Mouse (Mus musculus): ENCODE data around the gene AU040320.

Gene AU040320

DNA sequence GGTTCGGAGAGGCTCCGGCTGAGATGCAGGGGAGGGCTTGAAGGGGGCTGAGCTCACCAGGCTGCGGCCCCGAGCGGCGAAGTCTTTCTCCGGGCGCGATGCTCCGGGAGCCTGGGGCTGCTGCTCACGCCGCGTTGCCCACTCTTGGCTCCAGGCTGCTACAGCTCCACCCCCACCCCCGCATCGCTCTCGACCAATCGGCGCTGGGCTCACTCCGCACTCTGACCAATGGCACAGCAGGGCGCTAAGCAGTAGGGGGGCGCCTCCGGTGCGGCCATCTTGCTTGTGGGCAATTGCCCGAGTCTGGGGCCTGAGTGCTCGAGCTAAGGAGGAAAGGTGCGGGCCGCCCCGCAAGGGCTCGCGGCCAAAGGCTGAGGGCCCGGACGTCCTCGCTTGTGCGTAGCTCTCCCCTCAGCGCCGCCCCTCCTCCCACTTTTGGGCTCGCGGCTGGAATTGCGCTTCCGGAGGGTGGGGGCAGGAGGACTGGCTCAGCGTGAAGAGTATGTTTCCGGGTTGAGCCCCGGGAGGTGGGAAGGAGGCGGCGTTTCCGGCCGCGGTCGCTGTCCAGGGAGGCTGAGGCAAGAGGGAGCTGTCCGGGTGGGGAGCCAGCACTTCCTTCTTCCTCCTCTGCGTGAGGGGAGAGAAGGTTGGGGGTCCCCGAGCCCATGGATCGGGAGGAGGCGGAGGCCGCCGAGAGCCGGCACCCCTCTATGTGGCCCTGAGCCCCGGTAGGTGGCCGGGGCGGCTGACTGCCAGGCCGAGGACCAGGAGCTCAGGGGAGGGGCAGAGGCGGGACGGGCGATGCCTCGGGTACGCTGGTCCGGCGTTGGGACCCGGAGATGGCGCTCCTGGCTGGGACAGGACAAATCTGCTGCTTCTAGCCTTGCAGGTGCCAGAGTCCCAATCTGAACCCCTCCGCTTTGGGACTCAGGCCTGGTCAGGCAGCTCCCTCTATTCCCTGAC, at the start of gene AU040320, which contains the start of gene Ncdn:
Gene AU040320, plus strand, starts transcription at position 277 of the 963 bp plus-strand sequence.
Gene Ncdn, minus strand, starts transcription at position 171 of the 963 bp plus-strand sequence.
- DNase-seq (ENCODE audit: low read depth, low spot score), result peak; percentile 95

DNA sequence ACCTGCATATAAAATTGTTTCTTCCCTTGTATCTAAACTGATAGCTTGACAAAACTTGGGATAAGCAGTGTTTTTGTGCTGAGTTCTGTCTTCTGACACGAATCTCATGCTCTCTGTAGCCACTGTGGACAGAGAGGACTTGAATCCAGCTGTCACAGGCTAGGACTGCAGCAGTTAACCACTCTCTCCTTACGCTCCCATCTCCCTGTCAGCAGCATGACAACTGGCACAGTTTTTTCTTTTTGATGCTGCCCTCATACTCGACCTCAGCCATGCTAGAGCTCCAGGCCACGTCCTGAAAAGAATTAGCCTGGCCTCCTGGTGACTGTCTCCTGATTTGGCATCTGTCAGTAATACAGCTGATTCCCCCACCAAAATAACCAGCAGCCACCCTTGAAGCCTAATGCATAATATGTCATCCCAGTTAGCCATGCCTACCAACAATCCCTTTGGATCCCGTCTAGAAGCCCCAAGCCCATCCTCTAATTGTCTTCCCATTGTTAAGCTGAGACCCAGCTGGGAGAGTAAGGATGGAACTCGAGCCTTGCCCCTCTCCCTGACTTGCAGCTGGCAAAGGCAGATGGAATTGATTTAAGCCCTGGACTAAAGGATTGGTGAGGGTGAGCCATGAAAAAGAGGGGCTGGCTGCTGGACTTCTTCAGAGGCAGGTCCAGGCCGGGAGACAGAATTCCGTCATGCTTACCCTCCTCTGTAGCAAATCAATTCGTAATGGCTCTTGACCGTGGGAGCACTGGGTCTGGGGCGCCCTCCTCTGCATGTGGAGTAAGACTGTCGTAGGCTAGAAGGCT, 46.5 kb upstream of the AU040320 start:
- peak; percentile 20 for DNase-seq (ENCODE audit: low read depth, low spot score)

DNA sequence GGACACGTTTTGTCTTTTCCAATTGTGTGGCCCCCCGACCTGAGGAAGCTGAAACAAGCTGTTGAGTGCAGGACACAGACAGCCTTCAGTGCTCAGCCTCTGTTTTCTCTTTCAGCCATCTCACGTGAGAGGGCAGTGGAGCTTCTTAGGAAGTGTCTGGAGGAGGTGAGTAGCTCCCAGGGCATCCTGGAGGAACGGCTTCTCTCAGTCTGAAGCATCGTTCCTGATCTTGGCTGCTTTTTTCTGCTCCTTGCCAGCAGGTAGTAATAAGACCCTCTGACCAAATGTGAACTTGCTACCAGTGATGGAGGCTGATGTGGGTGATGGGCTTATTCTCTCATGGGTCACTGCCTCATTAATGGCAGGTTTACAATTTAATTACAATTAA, 45.9 kb upstream of the AU040320 start:
- DNase-seq (ENCODE audit: low read depth, low spot score), result no peak

DNA sequence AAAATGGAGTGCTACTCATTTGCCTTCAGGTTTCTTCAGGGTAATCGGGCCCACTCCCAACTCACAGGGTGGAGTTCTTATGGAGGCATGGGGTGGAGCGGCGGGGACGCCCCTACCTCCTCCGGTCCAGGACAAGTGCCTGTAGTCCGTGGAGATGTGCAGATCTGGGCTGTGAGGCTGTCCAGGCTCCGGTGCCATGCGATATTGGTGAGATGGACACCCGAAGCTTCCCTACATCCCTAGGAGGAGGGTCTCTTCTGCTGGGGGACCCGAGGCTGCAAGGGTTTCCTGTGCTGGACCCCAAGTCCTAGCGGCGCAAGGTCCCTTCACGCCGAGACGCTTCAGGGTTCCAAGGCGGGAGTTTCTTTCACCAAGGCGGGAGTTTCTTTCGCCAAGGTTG, 21.2 kb upstream of the AU040320 start:
- DNase-seq (ENCODE audit: low read depth, low spot score), result no peak

DNA sequence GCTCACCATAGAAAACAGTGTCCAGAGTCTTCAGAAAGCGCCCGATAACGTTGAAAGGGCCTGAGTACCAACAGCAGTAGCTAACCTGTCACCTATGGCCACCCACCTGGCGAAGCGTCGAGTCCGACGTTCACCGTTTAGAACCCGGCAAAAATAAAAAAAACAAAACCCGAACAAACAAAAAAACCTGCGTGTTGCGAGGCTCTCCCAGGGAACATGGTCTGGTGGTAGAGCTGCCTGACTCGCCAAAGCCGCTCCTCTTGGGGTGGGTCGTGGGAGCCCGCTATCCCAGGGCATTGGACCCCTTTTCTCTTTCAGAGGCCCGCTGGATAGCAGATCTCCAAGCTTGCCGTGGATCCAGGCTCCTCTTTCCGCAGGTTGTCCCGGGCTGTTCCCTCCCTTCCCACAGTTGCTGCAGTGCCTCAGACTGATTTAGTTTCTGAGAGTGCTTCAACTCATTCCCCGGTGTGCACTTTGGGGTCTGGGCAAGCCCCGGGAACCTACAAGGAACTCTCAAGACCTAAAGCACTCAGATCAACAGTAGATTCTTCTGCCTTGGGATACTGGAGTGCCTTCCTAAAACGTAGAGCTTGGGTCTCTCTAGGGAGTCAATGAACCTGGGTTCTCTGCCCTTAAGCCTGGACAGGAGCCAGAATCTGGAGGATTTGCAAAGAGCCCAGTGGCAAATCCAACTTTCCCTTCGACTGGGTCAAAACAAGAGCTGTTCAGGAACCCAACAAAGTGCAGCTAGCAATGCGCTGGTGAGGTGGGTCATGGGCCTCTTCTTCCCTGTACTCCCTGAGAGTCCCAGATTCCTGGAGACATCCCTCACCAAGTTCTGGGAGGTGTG, 20.6 kb upstream of the AU040320 start:
- no peak for DNase-seq (ENCODE audit: low read depth, low spot score)

DNA sequence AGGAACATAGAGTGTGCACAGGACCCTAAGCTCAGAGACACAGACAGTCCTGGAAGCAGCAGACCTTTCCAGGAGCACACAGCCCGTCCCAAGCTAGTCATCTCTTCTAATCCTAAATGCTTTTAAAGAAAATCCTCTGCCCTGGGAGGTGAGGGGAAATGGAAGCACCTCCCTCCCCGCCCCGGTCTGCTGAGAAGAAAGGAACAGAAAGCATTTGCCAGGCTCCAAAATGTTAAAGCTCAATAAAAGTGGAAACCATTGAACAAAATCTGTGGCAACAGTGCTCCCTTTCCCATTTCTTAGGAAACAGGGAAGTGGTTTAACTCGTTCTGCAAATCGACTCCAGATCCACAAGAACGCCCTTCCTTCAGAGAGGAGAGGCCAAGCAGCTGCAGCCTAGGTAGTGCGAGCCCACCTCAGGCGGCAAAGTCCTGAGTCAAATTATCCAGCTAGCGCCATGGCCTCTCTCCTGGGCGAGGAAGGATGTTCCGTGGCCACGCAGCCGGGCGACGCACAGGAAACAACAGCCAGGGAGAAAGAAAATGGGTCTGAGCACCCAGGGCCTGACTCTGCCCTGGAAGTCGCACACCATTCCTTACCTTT, 19.2 kb upstream of the AU040320 start:
- no peak for DNase-seq (ENCODE audit: low read depth, low spot score)

DNA sequence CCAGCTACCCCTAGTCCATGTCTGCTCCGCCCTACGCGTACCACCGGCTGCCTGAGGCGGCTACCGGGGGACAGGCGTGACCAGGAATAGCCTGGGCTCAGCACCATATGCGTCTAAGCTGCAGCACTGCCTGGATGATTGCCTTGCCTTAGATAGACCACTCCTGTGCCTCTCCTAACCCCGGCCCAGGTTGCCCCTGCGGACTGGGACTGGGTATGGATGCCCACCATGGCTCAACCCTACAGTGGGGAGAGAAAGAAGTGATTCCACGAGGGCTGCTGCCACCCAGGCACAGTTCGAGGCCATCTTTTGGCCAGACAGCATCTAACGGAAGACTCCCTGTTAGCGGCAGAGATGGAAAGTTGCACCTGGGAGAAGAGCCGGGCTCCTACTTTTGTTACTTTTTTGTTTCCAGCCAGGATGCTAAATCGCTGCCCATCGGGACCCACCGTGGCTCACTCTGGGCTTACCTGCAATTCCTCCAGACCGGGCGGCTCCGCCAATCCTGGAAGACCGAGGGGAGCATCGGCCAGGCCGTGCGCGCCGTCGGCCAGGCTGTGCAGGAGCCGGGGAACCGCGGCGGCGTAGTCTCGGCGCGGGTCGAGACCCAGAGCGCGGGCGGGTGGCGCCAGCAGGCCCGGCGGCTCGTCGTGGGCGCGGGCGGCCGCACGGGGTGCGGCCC, 18.5 kb upstream of the AU040320 start:
- no peak for DNase-seq (ENCODE audit: low read depth, low spot score)

DNA sequence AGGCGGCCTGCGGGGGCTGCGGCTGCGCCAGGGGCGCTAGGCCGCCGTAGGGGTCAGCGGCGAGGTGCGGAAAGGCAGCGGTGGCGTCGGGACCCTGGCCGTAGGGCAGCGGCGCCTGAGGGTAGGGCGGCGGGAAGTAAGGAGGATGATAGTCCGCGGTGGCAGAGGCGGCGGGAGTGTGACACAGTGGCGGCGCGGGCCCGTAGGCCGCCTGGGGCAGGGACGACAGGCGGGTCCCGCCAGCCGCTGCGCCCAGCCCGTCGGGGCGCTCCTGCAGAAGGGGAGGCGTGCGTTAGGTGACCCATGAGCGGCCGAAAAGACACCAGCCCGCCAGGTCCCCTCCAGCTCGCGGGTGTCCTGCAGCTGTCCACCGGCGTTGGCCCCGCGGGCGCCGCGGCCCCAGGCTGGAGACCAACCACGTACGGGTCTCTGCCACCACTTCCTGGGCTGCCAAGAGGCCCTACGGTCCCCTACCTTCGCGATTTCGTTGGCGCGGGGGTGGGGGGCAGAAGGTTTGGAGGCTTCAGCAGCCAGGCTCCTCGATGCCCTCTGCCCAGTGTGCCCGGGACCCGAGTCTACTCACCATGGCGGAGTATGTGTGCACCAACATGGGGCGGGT, 17.9 kb upstream of the AU040320 start:
- no peak for DNase-seq (ENCODE audit: low read depth, low spot score)

DNA sequence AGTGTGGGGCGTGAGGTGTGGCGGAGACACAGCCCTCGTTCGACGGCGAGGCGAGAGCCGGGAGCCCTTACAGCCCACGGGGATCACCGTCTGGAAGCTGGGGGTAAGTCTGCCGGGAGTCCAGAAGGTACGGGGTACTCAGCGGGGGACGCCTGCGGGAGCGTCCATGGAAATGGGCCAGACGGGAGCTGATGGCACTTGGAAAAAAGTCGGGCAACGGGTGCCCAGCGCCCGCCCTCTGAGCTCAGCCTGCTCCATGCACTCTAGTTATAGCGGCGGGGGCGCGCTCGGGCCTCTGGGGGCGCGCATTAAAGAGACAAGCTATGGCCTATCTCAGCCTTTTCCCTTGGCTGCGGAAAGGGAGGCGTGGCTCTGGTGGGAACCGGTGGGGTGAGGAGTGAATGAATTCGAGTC, 17.3 kb upstream of the AU040320 start, which contains the start of gene Tfap2e:
Gene Tfap2e, minus strand, starts transcription at position 240 of the 414 bp plus-strand sequence.
- DNase-seq (ENCODE audit: low read depth, low spot score), result no peak

DNA sequence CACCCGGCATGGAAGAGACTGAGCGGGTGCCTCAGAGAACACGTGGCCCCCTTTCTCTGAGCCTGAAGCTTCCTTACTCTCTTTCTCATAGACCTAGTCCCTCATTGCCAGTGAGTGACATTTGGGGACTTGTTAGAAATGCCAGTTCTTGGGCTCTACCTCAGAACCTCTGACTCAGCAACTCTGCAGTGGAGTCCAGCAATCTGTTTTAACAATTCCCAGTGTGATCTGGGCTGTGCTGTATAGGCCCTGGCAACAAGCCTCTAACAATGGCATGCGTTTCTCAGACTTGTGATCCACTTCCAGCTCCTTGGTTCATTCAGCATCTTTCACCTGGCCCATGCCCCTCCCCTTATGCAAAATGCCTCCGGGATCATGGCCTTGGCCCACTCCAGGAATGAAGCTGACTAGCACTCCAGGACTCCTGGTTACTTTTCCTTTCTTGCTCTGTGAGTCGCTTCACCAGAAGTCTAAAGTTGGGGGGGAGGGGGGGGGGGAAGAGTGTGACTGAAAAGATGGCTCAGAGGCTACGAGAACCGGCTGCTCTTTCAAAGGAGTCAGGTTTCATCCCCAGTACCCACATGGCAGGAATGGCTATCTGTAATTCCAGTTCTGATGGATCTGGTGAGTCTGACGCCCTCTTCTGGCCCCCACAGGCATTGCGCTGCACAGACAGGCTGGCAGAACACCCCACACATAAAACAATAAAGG, 13.2 kb upstream of the AU040320 start:
- no peak for DNase-seq (ENCODE audit: low read depth, low spot score)

DNA sequence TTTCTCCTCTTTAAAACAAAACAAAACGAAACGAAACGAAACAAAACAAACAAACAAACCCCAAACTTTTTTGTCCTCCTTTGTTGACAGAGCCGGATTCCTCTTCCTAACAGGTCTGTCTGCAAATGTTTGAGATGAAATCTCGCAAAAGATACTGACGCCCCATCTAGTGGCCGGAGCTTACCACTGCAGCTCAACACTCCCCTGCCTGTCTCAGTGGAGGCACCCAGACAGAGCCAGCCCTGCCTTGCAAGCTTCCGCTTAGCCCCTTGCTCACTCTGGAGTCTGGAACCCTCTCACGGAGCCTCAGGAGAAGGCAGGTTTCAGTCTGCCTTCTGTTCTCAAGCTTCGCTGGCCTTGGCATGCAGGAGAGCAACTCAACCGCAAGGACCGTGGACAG, 11.9 kb upstream of the AU040320 start:
- DNase-seq (ENCODE audit: low read depth, low spot score), result peak; percentile 82

DNA sequence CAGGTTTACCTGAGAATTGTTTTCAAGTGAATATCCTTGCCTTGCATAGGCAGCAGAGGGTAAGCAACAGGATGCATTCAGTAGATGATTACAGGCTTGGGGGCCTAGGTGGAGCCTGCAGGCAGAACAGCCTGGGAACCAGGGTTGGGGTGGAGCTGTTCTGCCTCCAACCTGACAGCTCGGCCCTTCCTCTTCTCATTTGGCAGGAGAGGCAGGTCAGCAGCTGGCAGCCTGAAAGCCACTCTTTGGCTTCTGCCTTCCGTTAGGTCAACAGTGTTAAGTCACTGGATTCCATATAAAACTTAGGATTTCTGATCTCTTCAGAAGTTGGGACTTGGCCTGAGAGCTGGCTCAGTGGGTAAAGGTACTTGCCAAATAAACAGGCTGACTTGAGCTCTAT, 10.4 kb upstream of the AU040320 start:
- no peak for DNase-seq (ENCODE audit: low read depth, low spot score)

DNA sequence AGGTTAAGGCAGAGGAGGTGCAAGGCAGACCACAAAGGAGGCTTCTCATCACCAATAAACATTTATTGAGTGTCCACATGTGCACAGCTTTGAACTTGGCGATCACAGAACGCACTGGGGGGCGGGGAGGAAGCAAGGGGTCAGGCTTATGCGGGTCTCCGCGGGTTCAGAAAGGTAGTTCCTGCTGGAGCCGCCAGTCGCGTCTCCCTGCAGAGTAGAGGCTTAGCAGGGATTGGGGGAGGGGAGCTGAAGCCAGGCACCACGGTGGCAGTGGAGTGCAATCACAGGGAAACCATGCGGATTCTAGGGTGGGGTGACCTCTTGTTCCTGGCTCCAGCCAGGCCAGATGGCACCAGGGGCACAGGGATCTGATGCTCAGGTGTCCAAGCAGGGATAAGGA, 9.6 kb upstream of the AU040320 start:
- DNase-seq (ENCODE audit: low read depth, low spot score), result no peak

DNA sequence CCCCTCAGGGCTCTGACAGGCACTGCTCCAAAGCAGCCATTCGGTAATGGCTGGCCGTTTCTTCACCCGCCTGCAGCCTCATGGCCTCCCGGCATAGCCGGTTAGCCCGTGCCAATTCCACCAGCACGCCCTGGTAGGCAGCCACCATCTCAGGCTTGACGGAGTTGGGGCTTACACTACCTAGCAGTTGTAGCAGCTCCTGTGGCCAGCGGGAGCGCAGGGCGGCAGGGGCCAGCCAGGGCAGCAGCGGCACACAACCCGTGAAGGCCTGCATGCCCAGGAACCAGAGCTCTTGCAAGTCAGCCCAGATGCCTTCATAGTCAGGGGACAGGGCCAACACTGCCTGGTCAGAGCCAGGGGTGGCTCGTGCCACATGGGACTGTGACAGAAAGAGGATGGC, 8.5 kb upstream of the AU040320 start:
- DNase-seq (ENCODE audit: low read depth, low spot score), result no peak

DNA sequence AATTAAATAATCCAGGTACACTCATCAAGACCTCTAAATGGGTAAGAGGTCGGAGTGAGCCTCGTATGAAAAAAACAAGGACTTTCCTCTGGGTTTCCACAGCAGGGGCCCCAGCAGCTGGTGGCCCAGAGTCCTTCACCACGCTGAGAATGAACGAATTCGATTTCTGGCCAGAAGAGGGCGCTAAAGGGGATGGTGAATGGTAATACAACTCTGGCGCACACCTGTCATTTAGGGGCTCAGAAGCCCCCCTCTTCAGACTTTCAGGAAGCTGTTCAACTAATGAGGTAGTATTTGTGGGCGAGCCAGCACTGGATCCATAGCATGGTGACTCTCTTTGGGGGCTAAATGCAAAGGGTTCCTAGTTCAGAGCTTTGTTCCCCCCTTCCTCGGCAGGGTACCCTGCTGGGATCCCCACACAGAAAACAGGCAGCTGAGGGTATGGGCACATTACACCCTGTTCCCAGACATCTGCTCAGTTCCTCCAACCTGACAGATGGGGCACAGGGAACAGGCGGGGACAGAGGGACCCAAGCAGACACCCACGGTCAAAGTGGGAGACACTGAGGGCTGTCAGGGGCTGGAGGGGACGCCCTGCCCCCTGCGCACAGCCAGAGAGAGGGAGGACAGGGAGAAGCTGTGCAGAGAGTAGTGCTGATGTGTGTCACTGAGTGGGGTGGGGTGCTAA, 7.7 kb upstream of the AU040320 start:
- no peak for DNase-seq (ENCODE audit: low read depth, low spot score)

DNA sequence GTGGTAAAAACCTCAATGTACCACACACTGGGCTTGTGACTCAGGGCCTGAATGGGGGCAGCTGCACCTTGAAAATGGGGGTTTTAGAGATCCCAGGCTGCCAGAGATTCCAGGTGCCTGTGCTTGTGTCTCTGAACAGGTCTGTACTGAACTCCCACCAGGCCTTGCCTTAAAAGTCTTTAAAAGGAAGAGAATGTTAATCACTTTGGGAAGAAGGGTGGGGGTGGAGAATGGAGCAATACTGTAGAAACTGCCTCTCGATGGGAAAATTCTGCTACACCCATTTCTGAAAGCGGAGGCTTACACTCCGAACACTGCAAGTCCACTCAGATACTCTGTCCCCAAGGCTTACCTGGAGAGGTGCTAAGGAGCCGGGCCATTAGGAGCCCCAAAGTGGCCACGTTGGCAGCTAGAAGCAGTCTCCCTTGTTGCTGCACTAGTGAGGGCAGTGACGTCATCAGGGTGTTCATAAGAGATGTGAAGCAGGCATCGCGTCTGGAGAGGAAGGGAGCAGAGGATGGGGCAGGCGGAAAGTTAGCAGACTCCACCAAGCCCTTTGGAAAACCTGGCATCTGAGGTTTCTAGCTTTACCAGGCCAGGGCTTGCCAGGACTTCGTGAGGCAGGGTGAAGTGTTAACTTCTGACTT, 7.0 kb upstream of the AU040320 start:
- DNase-seq (ENCODE audit: low read depth, low spot score), result no peak

DNA sequence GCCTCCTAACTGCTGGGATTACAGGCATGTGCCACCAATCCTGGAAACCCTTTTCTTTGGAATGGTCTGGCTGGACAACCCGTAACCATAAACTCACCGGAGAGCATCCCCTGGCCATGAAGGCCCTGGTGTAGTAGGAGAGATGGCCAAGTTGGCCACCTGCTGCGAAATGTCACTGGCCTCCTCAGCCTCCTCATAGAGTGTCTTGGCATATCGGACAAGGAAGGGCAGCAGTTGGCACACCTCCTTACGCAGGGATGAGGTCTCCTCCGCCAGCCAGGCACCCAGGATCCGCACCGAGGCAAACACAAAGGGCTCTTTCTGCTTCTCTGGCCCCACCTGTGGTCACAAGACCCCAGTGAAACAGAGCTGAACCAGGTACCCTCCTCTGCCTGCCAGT, 5.0 kb upstream of the AU040320 start:
- DNase-seq (ENCODE audit: low read depth, low spot score), result no peak

DNA sequence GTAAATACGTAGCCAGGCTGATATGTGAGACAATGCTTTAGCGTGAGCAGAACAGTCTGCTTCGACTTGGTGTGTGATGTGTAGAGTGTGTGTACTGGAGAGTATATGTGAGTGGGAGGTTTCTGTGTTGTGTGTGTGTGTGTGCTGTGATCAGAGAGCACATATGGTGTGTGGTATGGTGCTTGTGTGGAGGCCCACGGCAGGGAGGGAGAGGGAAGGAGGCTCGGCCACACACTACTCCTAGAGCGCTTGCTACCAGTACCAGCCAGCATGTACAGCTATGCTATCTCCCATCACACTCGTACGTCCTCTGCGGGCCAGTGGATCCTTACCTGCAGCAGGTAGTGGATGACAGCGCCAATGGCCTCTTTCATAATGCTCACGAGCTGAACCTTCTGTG, 3.8 kb upstream of the AU040320 start:
- DNase-seq (ENCODE audit: low read depth, low spot score), result no peak
